Mouse (Mus musculus): ENCODE measurements around the gene Nkx2-9. TPM values are rescaled to one million over a fixed set of nuclear protein-coding genes. Genes with fewer than 3 reads are reported as not detected.
A peak's percentile ranks its signal among the peaks of the same experiment; 100 is the strongest.

The Nkx2-9 gene
- not detected in 2 replicates for total RNA-seq (2014; fragmentation: Nextera tagmentation)
- total RNA-seq (2017) = not detected in 2 replicates

DNA sequence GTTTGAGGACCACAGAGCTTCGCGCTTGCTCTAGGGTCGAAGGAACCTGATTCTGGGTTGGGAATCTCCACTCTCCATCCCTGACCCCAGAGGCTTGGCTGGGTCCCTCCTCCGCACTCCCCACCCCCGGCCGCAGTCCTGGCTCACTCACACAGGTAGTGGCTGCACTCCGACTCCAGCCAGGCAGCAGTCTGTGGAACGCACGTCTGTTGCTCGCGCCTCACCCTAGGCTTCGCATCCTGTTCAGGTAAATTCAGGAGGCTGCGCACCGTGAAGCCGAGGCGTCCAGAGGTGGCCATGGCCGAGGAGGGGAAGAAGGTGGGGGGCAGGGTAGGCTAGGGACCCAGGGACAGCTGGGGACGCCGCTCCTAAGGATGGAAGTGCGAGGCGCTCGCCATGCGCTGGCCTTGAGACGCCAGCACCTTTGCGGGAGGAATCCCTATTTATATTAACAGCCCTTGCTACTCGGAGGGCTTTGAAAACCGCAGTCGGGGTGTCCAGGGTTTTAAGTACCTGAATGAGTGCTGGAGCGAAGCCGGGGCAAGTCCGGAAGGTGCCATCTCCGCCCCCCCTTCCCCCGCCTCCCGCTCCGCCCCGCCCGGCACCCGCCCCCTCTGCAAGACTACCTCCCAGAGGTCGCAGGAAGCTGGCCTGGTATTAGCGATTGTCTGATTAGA is at the start of gene Nkx2-9:
Gene Nkx2-9 (minus strand): TSS at position 524 of the 677 bp plus-strand sequence.
- no peak for ATAC-seq (replicated peaks; ENCODE audit: poor library complexity, severe bottlenecking)

DNA sequence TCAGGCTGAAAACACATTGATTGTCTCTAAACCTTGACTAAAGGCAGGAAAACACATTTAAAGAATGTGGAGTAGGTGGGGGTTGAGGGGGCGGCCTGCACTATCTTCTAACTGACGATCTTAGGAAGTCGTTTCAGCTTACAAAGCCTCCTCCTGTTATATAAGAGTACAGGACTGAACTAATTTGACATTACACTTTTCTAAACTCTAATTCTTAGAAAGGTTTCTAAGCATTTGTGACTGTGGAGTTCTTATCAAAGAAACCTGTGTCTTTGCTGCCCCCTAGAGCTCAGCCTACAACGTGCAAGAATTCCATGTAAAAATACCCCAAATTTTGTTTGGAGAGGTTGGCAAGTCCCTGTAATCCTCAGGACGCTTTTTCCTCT is 24.1 kb upstream of the Nkx2-9 start:
- no peak for ATAC-seq (replicated peaks; ENCODE audit: poor library complexity, severe bottlenecking)

GRCm38 (mm10) chr12:56636534-56637180 is 23.6 kb upstream of the Nkx2-9 start:
- no peak for ATAC-seq (replicated peaks; ENCODE audit: poor library complexity, severe bottlenecking)

DNA sequence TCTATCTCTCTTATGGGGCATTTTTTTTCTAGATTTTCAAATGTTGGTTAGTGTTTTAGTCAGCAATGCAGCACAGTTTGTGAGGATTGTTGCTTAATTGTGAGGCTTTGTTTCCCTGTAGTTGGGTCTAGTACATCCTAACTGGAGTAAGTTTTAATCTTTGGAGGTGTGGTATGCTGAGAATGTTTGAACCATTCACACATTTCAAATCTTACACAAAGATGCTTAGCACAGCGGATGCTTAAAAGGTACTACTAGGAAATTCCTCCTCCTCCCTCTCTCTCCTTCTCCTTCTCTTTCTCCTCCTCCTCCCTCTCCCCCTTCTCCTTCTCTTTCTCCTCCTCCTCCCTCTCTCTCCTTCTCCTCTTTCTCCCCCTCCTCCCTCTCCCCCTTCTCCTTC is 3.0 kb upstream of the Nkx2-9 start:
- no peak for ATAC-seq (replicated peaks; ENCODE audit: poor library complexity, severe bottlenecking)

DNA sequence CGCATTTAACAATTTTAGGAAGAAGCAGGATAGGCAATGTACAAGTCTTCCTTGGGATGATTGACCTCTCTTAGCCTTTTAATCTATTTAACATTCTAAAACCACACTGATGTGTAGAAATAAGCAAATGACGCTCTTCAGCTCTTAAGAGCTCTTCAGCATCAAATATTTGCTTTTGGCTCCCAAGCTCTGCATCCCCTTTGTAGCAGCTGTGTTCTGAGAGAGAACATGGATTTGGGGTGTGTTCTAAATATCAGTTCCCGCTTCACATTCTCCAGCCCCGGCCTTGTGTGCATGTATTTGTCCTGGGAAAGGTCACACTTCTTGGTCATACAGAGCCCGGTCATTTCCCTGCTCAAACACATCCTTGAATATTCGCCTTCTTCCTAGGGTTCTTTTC is 2.3 kb upstream of the Nkx2-9 start:
- ATAC-seq (replicated peaks; ENCODE audit: poor library complexity, severe bottlenecking) = no peak

GRCm38 (mm10) chr12:56614513-56614912 is 1.4 kb upstream of the Nkx2-9 start:
- ATAC-seq (replicated peaks; ENCODE audit: poor library complexity, severe bottlenecking) = no peak

- no peak for ATAC-seq (replicated peaks; ENCODE audit: poor library complexity, severe bottlenecking)
Observed at GRCm38 (mm10) chr12:56613916-56614510, 929 bp upstream of the Nkx2-9 start.

- no peak for ATAC-seq (replicated peaks; ENCODE audit: poor library complexity, severe bottlenecking)
Observed at GRCm38 (mm10) chr12:56613438-56613830, 350 bp upstream of the Nkx2-9 start.

- ATAC-seq (replicated peaks; ENCODE audit: poor library complexity, severe bottlenecking) = no peak
Observed at GRCm38 (mm10) chr12:56612349-56612735, 742 bp downstream of the Nkx2-9 start.

DNA sequence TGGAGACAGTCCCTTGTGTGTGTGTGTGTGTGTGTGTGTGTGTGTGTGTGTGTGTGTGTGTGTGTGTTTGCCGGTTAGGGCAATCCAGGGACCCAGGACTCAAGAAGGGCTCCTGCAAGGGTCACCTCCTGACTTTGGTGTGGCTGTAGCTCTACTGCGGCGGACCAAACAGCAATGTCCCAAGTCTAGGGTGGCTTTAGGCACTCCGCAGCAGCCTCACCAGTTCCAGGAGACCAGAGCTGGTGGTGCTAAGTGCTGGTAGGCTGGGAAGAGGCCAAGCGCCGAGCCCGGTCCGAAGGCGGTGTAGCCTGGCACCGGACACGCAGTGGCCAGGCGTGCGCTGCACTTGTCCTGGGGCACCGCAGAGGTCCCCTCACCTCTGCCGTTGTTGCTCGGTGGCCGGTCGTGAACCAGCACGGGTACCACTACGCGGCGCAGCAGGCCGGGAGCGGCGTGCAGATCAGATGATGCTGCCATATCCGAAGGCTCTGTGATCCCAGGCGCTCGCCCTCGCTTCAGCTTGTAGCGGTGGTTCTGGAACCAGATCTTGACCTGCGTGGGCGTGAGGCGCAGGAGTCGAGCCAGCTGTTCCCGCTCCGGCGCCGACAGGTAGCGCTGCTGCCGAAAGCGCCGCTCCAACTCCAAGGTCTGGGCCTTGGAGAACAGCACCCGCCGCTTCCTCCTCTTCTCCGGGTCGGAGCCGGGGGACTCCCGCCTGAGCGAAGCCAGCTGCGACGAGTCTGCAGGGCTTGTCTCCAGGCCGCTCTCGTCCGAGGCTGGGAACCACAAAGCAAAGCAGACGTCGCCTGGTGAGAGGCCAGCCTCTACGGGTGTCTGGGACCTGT is 1.4 kb downstream of the Nkx2-9 start:
- ATAC-seq (replicated peaks; ENCODE audit: poor library complexity, severe bottlenecking) = peak; percentile 27; the same call in 1 of the 2 replicates

- no peak for ATAC-seq (replicated peaks; ENCODE audit: poor library complexity, severe bottlenecking)
Observed at GRCm38 (mm10) chr12:56610851-56611250, 2.2 kb downstream of the Nkx2-9 start.

DNA sequence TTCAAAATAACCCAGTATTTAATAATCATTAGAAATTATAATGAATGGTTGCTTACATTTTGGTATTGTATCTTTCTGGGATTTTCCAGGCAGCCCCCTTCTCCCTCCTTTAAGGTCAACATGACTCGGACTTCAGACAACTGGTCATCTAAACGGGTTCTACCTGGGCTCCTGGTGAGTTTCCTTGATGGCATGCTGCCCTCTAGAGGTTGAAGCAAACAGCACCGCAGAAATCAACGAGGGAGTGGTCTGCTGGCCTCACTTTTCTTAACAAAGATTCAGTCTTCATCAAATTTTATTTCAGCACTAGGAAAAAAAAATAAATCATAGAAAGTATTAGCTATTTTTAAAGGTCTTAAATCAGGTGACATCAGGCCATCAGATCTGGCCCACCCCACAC is 21.4 kb downstream of the Nkx2-9 start:
- ATAC-seq (replicated peaks; ENCODE audit: poor library complexity, severe bottlenecking) = no peak

- 0 out of 2 replicates have a peak, but pooled peaks have one; percentile 20 for ATAC-seq (replicated peaks; ENCODE audit: poor library complexity, severe bottlenecking)
Observed at GRCm38 (mm10) chr12:56587830-56588229, 25.3 kb downstream of the Nkx2-9 start.

Other genes with a start within 250 kb of the Nkx2-9 start
- not detected in 2 replicates for gene Nkx2-1, start 76.4 kb downstream of the Nkx2-9 start, total RNA-seq (2014; fragmentation: Nextera tagmentation)
- not detected in 2 replicates for gene Nkx2-1, start 76.4 kb downstream of the Nkx2-9 start, total RNA-seq (2017)
- not detected in 2 replicates for gene Pax9, start 78.5 kb upstream of the Nkx2-9 start, total RNA-seq (2014; fragmentation: Nextera tagmentation)
- gene Pax9, start 78.5 kb upstream of the Nkx2-9 start, total RNA-seq (2017) = not detected in 2 replicates